Mouse (Mus musculus) liver, embryonic 11.5 days (tissue): Measurements from ENCODE around the gene Pdap1. TPM values are rescaled to one million over a fixed set of nuclear protein-coding genes. Genes with fewer than 3 reads are reported as not detected.
"Not testable (repeated sequence)": the region's sequence is repeated elsewhere in the genome, so short reads cannot be mapped to it uniquely, and the experiment has no call there.

Experiments
- ATAC-seq: fragments of 200-750 bp; cut with Nextera tagmentation; replicated peaks from 2 replicates; pipeline ENCODE4 v1.8.0; 2017; ENCODE audit warnings: moderate number of reproducible peaks, mild to moderate bottlenecking, moderate TSS enrichment, moderate library complexity; ENCODE audit not compliant: low FRiP score
- DNase-seq: peaks from one replicate; pipeline ENCODE4 v3.0.0-alpha.2; 2017; ENCODE audit warnings: low spot score
- H3K27ac ChIP-seq: fragments of 300-500 bp; sonication (generic); 2 replicates; pipeline ENCODE4 v1.5.1; 2014; ENCODE audit warnings: mild to moderate bottlenecking, low read depth, low read length, control low read depth
- H3K27me3 ChIP-seq: fragments of 300-500 bp; sonication (generic); replicated peaks from 2 replicates; pipeline ENCODE4 v1.6.1; 2014; ENCODE audit warnings: low read length, mixed read lengths; ENCODE audit not compliant: control insufficient read depth, insufficient read depth
- H3K36me3 ChIP-seq: fragments of 300-500 bp; sonication (generic); 2 replicates; pipeline ENCODE4 v1.6.1; 2014; ENCODE audit warnings: mild to moderate bottlenecking, low read length, moderate library complexity, mixed read lengths; ENCODE audit not compliant: control insufficient read depth, insufficient read depth
- H3K4me1 ChIP-seq: fragments of 300-500 bp; sonication (generic); replicated peaks from 2 replicates; pipeline ENCODE4 v1.6.1; 2014; ENCODE audit warnings: low read length, mixed read lengths; ENCODE audit not compliant: control insufficient read depth, insufficient read depth
- H3K4me2 ChIP-seq: fragments of 300-500 bp; sonication (generic); 2 replicates; pipeline ENCODE4 v1.6.1; 2014; ENCODE audit warnings: mild to moderate bottlenecking, control low read depth, moderate library complexity
- H3K4me3 ChIP-seq: fragments of 300-500 bp; sonication (generic); 2 replicates; pipeline ENCODE4 v1.5.1; 2014; ENCODE audit warnings: low read depth, low read length, control low read depth
- H3K9ac ChIP-seq: fragments of 300-500 bp; sonication (generic); 2 replicates; pipeline ENCODE4 v1.6.1; 2014; ENCODE audit warnings: low read depth, low read length, control low read depth
- H3K9me3 ChIP-seq: fragments of 300-500 bp; sonication (generic); 2 replicates; pipeline ENCODE4 v1.6.1; 2016; ENCODE audit warnings: low read length, inconsistent platforms, mixed read lengths; ENCODE audit not compliant: control insufficient read depth
- WGBS: fragments of 180-500 bp; shearing (Covaris S2); extraction: QIAGEN DNeasy Blood & Tissue Kit; methylation state at CpG from one replicate; pipeline ENCODE4 v1.1.7; 2014; 5-methylcytosine and 5-hydroxymethylcytosine counted together
- polyA plus RNA-seq: library from polyadenylated mRNA; unstranded; fragments of >200 nt; fragmentation: Nextera tagmentation; extraction: Ambion mirVana; gene quantifications from 2 replicates; pipeline ENCODE4 v1.2.1, GENCODE M21; 2014

Pdap1 gene
- polyA plus RNA-seq, 1 experiment from 2014 or later, result 122 TPM

DNA sequence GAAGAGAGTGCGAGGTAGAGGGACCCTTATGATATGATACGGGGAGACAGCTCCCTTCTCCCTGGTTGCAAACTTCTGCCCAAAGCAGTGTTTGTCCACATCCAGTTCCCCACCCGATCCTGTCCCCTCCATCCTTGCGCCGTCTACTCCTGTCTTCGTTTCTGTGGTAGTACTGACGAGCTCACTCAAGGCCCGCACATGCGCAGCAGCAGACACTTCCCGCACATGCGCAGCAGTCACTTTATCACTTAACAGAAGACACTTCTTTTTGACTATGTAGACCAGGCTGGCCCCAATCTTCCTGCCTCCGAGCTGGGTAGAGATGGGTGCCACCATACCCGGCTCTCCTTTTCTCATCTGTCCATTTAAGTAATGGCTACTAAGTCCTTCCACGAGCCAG is 21.3 kb upstream of the Pdap1 start:
- Histone ChIP-seq H3K4me2 (no peak overlapping the region), H3K4me3 (no peak overlapping the region), H3K36me3 (peaks cover 38% of the 10 kb centered on the region), H3K4me1 (peaks cover 5% of the 10 kb centered on the region), H3K9me3 (no peaks in the 10 kb centered on the region), H3K27me3 (no peaks in the 10 kb centered on the region), H3K9ac (no peak overlapping the region), H3K27ac (no peak overlapping the region)
- no peak for ATAC-seq
- WGBS, result 92% methylated on average over 14 of the region's 14 CpGs
- DNase-seq, result no peak

DNA sequence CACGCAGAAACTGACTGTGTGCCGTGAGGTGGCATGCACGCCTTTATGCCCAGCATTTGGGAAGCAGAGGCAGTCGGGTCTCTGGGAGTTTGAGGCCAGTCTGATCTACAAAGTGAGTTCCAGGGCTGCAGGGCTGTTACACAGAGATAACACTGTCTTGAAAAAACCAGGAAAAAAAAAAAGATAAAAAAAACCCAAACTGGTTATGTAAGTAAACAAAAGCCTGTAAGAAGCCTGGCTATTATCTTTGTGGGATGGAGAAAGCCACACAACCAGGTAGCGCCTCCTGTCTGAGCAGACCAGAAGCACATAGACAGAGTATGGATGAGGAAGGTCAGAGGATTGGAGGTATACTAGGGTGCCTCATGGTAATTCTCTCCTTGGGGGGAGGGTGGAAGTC is 12.7 kb upstream of the Pdap1 start:
- 66% methylated on average over 5 of the region's 5 CpGs for WGBS
- Histone ChIP-seq H3K4me2 (no peak overlapping the region), H3K9ac (no peak overlapping the region), H3K36me3 (peaks cover 46% of the 10 kb centered on the region), H3K4me3 (no peak overlapping the region), H3K27me3 (no peaks in the 10 kb centered on the region), H3K4me1 (peaks cover 8% of the 10 kb centered on the region; the same call in 1 of the 2 replicates), H3K27ac (peak overlapping the region; percentile 63), H3K9me3 (no peaks in the 10 kb centered on the region)
- ATAC-seq, result peak; percentile 73
- DNase-seq, result no peak

DNA sequence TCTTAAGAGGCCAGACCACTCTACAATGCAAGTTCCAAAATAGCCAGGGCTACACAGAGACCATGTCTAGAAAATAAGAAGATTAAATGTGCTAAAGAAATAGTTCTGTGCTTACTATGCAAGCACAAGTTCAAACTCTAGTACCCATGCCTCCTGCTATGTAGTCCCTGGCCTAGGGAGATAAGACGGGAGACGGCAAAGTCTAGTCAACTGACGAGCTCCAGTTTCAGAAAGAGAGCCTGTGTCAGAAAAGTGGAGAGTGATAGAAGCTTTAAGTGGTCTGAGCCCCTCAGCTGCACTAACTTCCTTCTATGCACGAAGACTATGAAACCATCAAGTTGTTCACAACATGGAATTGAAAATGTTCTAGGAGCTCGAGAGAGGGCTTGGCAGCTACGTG is 9.3 kb upstream of the Pdap1 start:
- H3K9me3 ChIP-seq, result no peaks in the 10 kb centered on the region

DNA sequence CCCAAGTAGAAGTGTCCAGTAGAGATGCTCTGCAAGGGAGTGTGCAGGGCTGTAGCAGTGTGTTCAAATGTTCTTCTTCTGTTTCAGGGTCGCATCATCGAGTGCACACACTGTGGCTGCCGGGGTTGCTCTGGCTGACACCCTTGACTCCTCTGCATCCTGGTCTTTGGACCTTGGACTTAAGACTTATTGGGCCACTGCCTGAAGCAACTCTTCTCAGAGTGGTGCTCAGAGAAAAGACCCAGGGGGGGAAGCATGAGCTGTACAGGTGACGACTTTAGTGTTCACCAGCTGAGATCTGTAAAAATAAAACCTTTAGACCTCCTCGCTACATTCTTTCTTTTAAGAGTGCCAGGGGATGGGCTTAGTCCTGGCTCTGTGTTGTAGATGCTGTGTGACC is 7.7 kb upstream of the Pdap1 start:
- Histone ChIP-seq H3K4me3 (no peak overlapping the region), H3K4me1 (peaks cover 8% of the 10 kb centered on the region; the same call in 1 of the 2 replicates), H3K27ac (no peak overlapping the region), H3K27me3 (no peaks in the 10 kb centered on the region), H3K9ac (no peak overlapping the region), H3K36me3 (peaks cover 56% of the 10 kb centered on the region), H3K9me3 (no peaks in the 10 kb centered on the region), H3K4me2 (no peak overlapping the region)
- no peak for ATAC-seq
- 86% methylated on average over 5 of the region's 5 CpGs for whole genome bisulfite sequencing
- DNase-seq, result no peak

More for the DNA sequence above, 9.3 kb upstream of the Pdap1 start:
- H3K9ac ChIP-seq, result no peak overlapping the region
- peaks cover 8% of the 10 kb centered on the region; the same call in 1 of the 2 replicates for H3K4me1 ChIP-seq
- no peak overlapping the region for H3K4me2 ChIP-seq
- peaks cover 52% of the 10 kb centered on the region for H3K36me3 ChIP-seq
- H3K4me3 ChIP-seq, result no peak overlapping the region
- no peaks in the 10 kb centered on the region for H3K27me3 ChIP-seq
- no peak for DNase-seq
- WGBS, result 65% methylated on average over 6 of the region's 6 CpGs
- H3K27ac ChIP-seq, result peak overlapping the region; percentile 66
- peak; percentile 74 for ATAC-seq

GRCm38 (mm10) chr5:145140611-145141010 is 573 bp upstream of the Pdap1 start:
- Histone ChIP-seq H3K4me3 (peak overlapping the region; percentile 78), H3K9me3 (no peaks in the 10 kb centered on the region), H3K4me2 (peak overlapping the region; percentile 65), H3K36me3 (peaks cover 38% of the 10 kb centered on the region), H3K27ac (peak overlapping the region; percentile 56), H3K27me3 (no peaks in the 10 kb centered on the region), H3K4me1 (peaks cover 23% of the 10 kb centered on the region), H3K9ac (peak overlapping the region; percentile 90)
- DNase-seq, result no peak
- under 1% methylated on average over 18 of the region's 18 CpGs for WGBS
- 0 out of 2 replicates have a peak, but pooled peaks have one; percentile 13 for ATAC-seq

GRCm38 (mm10) chr5:145138836-145139235 is 1.2 kb downstream of the Pdap1 start:
- no peak for ATAC-seq
- no peaks in the 10 kb centered on the region for H3K27me3 ChIP-seq
- H3K36me3 ChIP-seq, result peaks cover 43% of the 10 kb centered on the region
- WGBS, result 12% methylated on average over 6 of the region's 6 CpGs
- H3K27ac ChIP-seq, result no peak overlapping the region
- H3K4me1 ChIP-seq, result peaks cover 23% of the 10 kb centered on the region
- peak overlapping the region; percentile 82 for H3K4me2 ChIP-seq
- no peaks in the 10 kb centered on the region for H3K9me3 ChIP-seq
- DNase-seq, result no peak
- H3K4me3 ChIP-seq, result peak overlapping the region; percentile 78
- H3K9ac ChIP-seq, result peak overlapping the region; percentile 90

DNA sequence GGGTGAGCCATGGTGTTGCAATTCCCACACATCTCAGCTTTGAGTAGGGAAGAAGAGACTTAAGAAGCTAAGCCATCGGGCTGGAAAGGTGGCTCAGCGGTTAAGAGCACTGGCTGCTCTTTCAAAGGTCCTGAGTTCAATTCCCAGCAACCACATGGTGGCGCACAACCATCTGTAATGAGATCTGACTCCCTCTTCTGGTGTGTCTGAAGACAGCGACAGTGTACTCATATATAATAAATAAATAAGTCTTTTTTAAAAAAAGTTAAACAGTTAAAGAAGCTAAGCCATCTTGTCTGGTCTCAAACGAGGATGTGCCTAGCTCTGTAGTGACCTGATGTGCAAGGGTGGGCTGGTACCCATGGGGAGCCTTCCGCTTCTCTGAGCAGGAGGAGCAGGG is 6.8 kb downstream of the Pdap1 start:
- not testable (repeated sequence) for H3K9me3 ChIP-seq, H3K4me3 ChIP-seq, H3K27me3 ChIP-seq, H3K4me1 ChIP-seq, ATAC-seq, H3K27ac ChIP-seq, DNase-seq, H3K9ac ChIP-seq, H3K4me2 ChIP-seq
- 89% methylated on average over 6 of the region's 6 CpGs for WGBS
- H3K36me3 ChIP-seq, result peaks cover 67% of the 10 kb centered on the region

- 80% methylated on average over 3 of the region's 3 CpGs for WGBS
- ATAC-seq, result no peak
- Histone ChIP-seq H3K4me3 (no peak overlapping the region), H3K27me3 (no peaks in the 10 kb centered on the region), H3K27ac (no peak overlapping the region), H3K9ac (no peak overlapping the region), H3K9me3 (no peaks in the 10 kb centered on the region), H3K36me3 (peaks cover 73% of the 10 kb centered on the region), H3K4me2 (no peak overlapping the region), H3K4me1 (no peaks in the 10 kb centered on the region)
- no peak for DNase-seq
These were observed 9.0 kb downstream of the Pdap1 start for GRCm38 (mm10) chr5:145130995-145131394.

GRCm38 (mm10) chr5:145130191-145130590 is 9.8 kb downstream of the Pdap1 start:
- Histone ChIP-seq H3K27ac (no peak overlapping the region), H3K36me3 (peaks cover 73% of the 10 kb centered on the region), H3K27me3 (no peaks in the 10 kb centered on the region), H3K4me2 (no peak overlapping the region), H3K9me3 (no peaks in the 10 kb centered on the region), H3K9ac (no peak overlapping the region), H3K4me3 (no peak overlapping the region), H3K4me1 (no peaks in the 10 kb centered on the region)
- ATAC-seq (no peak), DNase-seq (no peak)
- 81% methylated on average over 11 of the region's 11 CpGs for WGBS
